Mouse (Mus musculus) forebrain, embryonic 15.5 days (tissue): ENCODE measurements around the gene Bola2. TPM values are rescaled to one million over a fixed set of nuclear protein-coding genes. Genes with fewer than 3 reads are reported as not detected.

Source experiments
- ATAC-seq: fragments of 200-750 bp; cut with Nextera tagmentation; replicated peaks from 2 replicates; pipeline ENCODE4 v1.8.0; 2017; ENCODE audit warnings: mild to moderate bottlenecking, moderate TSS enrichment, moderate library complexity
- H3K27ac ChIP-seq: fragments of 300-500 bp; sonication (generic); replicated peaks from 2 replicates; pipeline ENCODE4 v1.5.1; 2015; ENCODE audit warnings: mild to moderate bottlenecking, inconsistent platforms
- H3K27me3 ChIP-seq: fragments of 300-500 bp; sonication (generic); 2 replicates; pipeline ENCODE4 v1.6.1; 2015; ENCODE audit warnings: inconsistent platforms
- H3K36me3 ChIP-seq: fragments of 300-500 bp; sonication (generic); 2 replicates; pipeline ENCODE4 v1.6.1; 2015; ENCODE audit warnings: mild to moderate bottlenecking, inconsistent platforms
- H3K4me1 ChIP-seq: fragments of 300-500 bp; sonication (generic); 2 replicates; pipeline ENCODE4 v1.6.1; 2015; ENCODE audit warnings: inconsistent platforms
- H3K4me2 ChIP-seq: fragments of 300-500 bp; sonication (generic); replicated peaks from 2 replicates; pipeline ENCODE4 v1.6.1; 2015; ENCODE audit warnings: mild to moderate bottlenecking, inconsistent platforms
- H3K4me3 ChIP-seq: fragments of 300-500 bp; sonication (generic); 2 replicates; pipeline ENCODE4 v1.5.1; 2015; ENCODE audit warnings: mild to moderate bottlenecking, inconsistent platforms
- H3K9ac ChIP-seq: fragments of 300-500 bp; sonication (generic); replicated peaks from 2 replicates; pipeline ENCODE4 v1.6.1; 2015; ENCODE audit warnings: mild to moderate bottlenecking, inconsistent platforms
- H3K9me3 ChIP-seq: fragments of 300-500 bp; sonication (generic); 2 replicates; pipeline ENCODE4 v1.6.1; 2016; ENCODE audit warnings: inconsistent platforms
- WGBS: fragments of 180-500 bp; shearing (Covaris S2); methylation state at CpG from one replicate; pipeline ENCODE4 v1.1.7; 2015; ENCODE audit warnings: mixed read lengths; 5-methylcytosine and 5-hydroxymethylcytosine counted together
- polyA plus RNA-seq: library from polyadenylated mRNA; unstranded; fragments of >200 nt; fragmentation: Nextera tagmentation; extraction: Ambion mirVana; gene quantifications from 2 replicates; pipeline ENCODE4 v1.2.1, GENCODE M21; 2015

Bola2 gene
- polyA plus RNA-seq, 1 experiment from 2014 or later, result 141 TPM

- WGBS, result 58% methylated on average over 24 of the region's 24 CpGs
- peak overlapping the region; percentile 95 for H3K4me2 ChIP-seq
- H3K36me3 ChIP-seq, result peaks cover 19% of the 10 kb centered on the region
- H3K4me3 ChIP-seq, result peak overlapping the region; percentile 20; the same call in 1 of the 2 replicates
- H3K27me3 ChIP-seq, result no peaks in the 10 kb centered on the region
- 0 out of 2 replicates have a peak overlapping the region, but pooled peaks have one; percentile 1 for H3K9ac ChIP-seq
- peaks cover 54% of the 10 kb centered on the region for H3K4me1 ChIP-seq
- no peaks in the 10 kb centered on the region for H3K9me3 ChIP-seq
- no peak for ATAC-seq
- H3K27ac ChIP-seq, result no peak overlapping the region
Observed at GRCm38 (mm10) chr7:126701559-126702357, 6.6 kb downstream of the Bola2 start.

GRCm38 (mm10) chr7:126702358-126702757 is 7.2 kb downstream of the Bola2 start:
- H3K36me3 ChIP-seq, result peaks cover 19% of the 10 kb centered on the region
- H3K27ac ChIP-seq, result no peak overlapping the region
- no peak overlapping the region for H3K4me3 ChIP-seq
- H3K9ac ChIP-seq, result peak overlapping the region; percentile 91; the same call in 1 of the 2 replicates
- WGBS, result 84% methylated on average over 6 of the region's 6 CpGs
- peak overlapping the region; percentile 95 for H3K4me2 ChIP-seq
- H3K27me3 ChIP-seq, result no peaks in the 10 kb centered on the region
- H3K9me3 ChIP-seq, result no peaks in the 10 kb centered on the region
- no peak for ATAC-seq
- H3K4me1 ChIP-seq, result peaks cover 48% of the 10 kb centered on the region

GRCm38 (mm10) chr7:126702861-126703756 is 7.9 kb downstream of the Bola2 start:
- Histone ChIP-seq H3K9me3 (no peaks in the 10 kb centered on the region), H3K36me3 (peaks cover 19% of the 10 kb centered on the region), H3K9ac (peak overlapping the region; percentile 91), H3K27me3 (no peaks in the 10 kb centered on the region), H3K4me2 (peak overlapping the region; percentile 95), H3K4me1 (peaks cover 45% of the 10 kb centered on the region), H3K27ac (peak overlapping the region; percentile 83), H3K4me3 (peak overlapping the region; percentile 91)
- WGBS, result 81% methylated on average over 12 of the region's 12 CpGs
- ATAC-seq, result no peak

DNA sequence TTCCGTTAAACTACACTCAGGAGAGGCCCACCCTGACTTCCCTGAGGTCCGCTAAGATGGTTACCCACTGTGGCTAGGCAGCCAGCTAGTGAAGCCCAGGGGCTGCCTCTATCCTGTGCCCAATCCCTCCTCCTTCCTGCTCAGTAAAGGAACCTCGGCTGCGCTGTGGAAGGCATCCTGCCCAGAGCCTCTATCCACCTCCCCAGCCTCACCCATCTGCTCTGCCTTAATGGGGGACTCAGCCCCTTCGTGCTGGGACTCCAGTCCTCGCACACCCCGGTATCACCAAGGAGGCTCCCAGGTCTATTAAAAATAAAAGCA is 8.5 kb downstream of the Bola2 start:
- Histone ChIP-seq H3K36me3 (peaks cover 19% of the 10 kb centered on the region), H3K4me2 (peak overlapping the region; percentile 95), H3K4me1 (peaks cover 45% of the 10 kb centered on the region), H3K27me3 (no peaks in the 10 kb centered on the region), H3K27ac (peak overlapping the region; percentile 83), H3K9ac (peak overlapping the region; percentile 91), H3K9me3 (no peaks in the 10 kb centered on the region), H3K4me3 (peak overlapping the region; percentile 91)
- WGBS, result 16% methylated on average over 7 of the region's 7 CpGs
- peak; percentile 30; the same call in 1 of the 2 replicates for ATAC-seq

GRCm38 (mm10) chr7:126704121-126704980 is 9.2 kb downstream of the Bola2 start:
- Histone ChIP-seq H3K36me3 (peaks cover 12% of the 10 kb centered on the region), H3K4me2 (peak overlapping the region; percentile 95), H3K4me1 (peaks cover 45% of the 10 kb centered on the region), H3K9me3 (no peaks in the 10 kb centered on the region), H3K4me3 (peak overlapping the region; percentile 91), H3K27me3 (no peaks in the 10 kb centered on the region), H3K27ac (peak overlapping the region; percentile 83), H3K9ac (peak overlapping the region; percentile 91)
- WGBS, result 2% methylated on average over 39 of the region's 39 CpGs
- ATAC-seq, result peak; percentile 86

GRCm38 (mm10) chr7:126707442-126708174 is 12.4 kb downstream of the Bola2 start, which contains the start of gene Coro1a:
TSS of gene Coro1a (minus strand) at chr7:126707787.
- Histone ChIP-seq H3K4me3 (no peak within 1 kb of the TSS), H3K4me1 (peaks cover 27% of the 10 kb centered on the region), H3K27ac (no peak within 1 kb of the TSS), H3K36me3 (no peaks in the 10 kb centered on the region), H3K4me2 (no peak within 1 kb of the TSS), H3K9me3 (no peaks in the 10 kb centered on the region), H3K27me3 (no peaks in the 10 kb centered on the region), H3K9ac (no peak within 1 kb of the TSS)
- ATAC-seq, result no peak
- WGBS, result 91% methylated on average over 19 of the region's 19 CpGs

GRCm38 (mm10) chr7:126708175-126708952 is 13.2 kb downstream of the Bola2 start:
- H3K4me1 ChIP-seq, result peaks cover 19% of the 10 kb centered on the region
- H3K9ac ChIP-seq, result no peak overlapping the region
- no peak overlapping the region for H3K27ac ChIP-seq
- no peaks in the 10 kb centered on the region for H3K27me3 ChIP-seq
- H3K36me3 ChIP-seq, result no peaks in the 10 kb centered on the region
- ATAC-seq, result no peak
- H3K9me3 ChIP-seq, result no peaks in the 10 kb centered on the region
- no peak overlapping the region for H3K4me3 ChIP-seq
- H3K4me2 ChIP-seq, result no peak overlapping the region
- 89% methylated on average over 10 of the region's 10 CpGs for WGBS

DNA sequence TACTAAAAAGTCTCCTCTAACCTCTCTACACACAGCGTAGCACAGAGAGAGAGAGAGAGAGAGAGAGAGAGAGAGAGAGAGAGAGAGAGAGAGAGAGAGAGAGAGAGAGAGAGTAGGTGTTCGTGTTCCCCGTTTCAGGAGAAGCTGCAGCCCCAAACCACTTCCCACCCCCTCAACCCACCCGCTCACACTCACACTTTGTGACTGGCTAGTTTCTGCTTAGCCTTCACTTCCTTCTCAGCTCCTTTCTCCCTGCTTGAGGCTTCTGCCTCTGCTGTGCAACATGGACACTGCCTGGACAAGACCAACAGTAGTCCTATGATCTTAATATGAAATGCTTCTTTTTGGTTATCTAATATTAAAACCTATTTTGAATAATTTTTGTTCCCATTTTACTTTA is 15.1 kb downstream of the Bola2 start:
- Histone ChIP-seq H3K9me3 (no peaks in the 10 kb centered on the region), H3K27me3 (no peaks in the 10 kb centered on the region), H3K36me3 (no peaks in the 10 kb centered on the region), H3K4me1 (peaks cover under 1% of the 10 kb centered on the region; the same call in 1 of the 2 replicates), H3K4me2 (no peak overlapping the region), H3K27ac (no peak overlapping the region), H3K4me3 (no peak overlapping the region), H3K9ac (no peak overlapping the region)
- ATAC-seq, result no peak
- 78% methylated on average over 4 of the region's 4 CpGs for WGBS

GRCm38 (mm10) chr7:126711910-126712309 is 16.7 kb downstream of the Bola2 start:
- Histone ChIP-seq H3K9ac (no peak overlapping the region), H3K36me3 (no peaks in the 10 kb centered on the region), H3K4me3 (no peak overlapping the region), H3K9me3 (no peaks in the 10 kb centered on the region), H3K4me1 (no peaks in the 10 kb centered on the region), H3K4me2 (no peak overlapping the region), H3K27ac (no peak overlapping the region), H3K27me3 (no peaks in the 10 kb centered on the region)
- ATAC-seq, result no peak
- 80% methylated on average over 3 of the region's 3 CpGs for WGBS

- no peak overlapping the region for H3K27ac ChIP-seq
- WGBS, result 80% methylated on average over 4 of the region's 4 CpGs
- H3K9ac ChIP-seq, result no peak overlapping the region
- H3K4me3 ChIP-seq, result no peak overlapping the region
- H3K36me3 ChIP-seq, result no peaks in the 10 kb centered on the region
- H3K4me2 ChIP-seq, result no peak overlapping the region
- no peaks in the 10 kb centered on the region for H3K27me3 ChIP-seq
- H3K9me3 ChIP-seq, result no peaks in the 10 kb centered on the region
- ATAC-seq, result no peak
- H3K4me1 ChIP-seq, result no peaks in the 10 kb centered on the region
Observed at GRCm38 (mm10) chr7:126715679-126716078, 20.5 kb downstream of the Bola2 start.
